Mouse (Mus musculus): ENCODE data around the gene Smap1. TPM values are rescaled to one million over a fixed set of nuclear protein-coding genes. Genes with fewer than 3 reads are reported as not detected.
"Not testable (repeated sequence)": the region's sequence is repeated elsewhere in the genome, so short reads cannot be mapped to it uniquely, and the experiment has no call there.

The Smap1 gene
- polyA plus RNA-seq (2015; fragmentation: Nextera tagmentation; extraction: Ambion mirVana): 127 and 131 TPM in 2 replicates

GRCm38 (mm10) chr1:23921711-23922529, at the start of gene Smap1:
Gene Smap1 (minus strand): TSS chr1:23922317.
- ATAC-seq (replicated peaks): peak; percentile 96
- Histone ChIP-seq H3K36me3 (replicated peaks) (no peaks in the 10 kb centered on the region), H3K4me3 (peak within 1 kb of the TSS; percentile 100), H3K9me3 (no peaks in the 10 kb centered on the region), H3K27ac (peak within 1 kb of the TSS; percentile 98), H3K4me2 (peak within 1 kb of the TSS; percentile 73), H3K4me1 (peaks cover 25% of the 10 kb centered on the region), H3K27me3 (replicated peaks) (no peaks in the 10 kb centered on the region), H3K9ac (peak within 1 kb of the TSS; percentile 98)
- WGBS: under 1% methylated on average over 98 of the region's 113 CpGs

GRCm38 (mm10) chr1:23971159-23971558, 49.0 kb upstream of the Smap1 start:
- not testable (repeated sequence) for H3K9me3 ChIP-seq; H3K4me3 ChIP-seq; H3K9ac ChIP-seq; H3K4me2 ChIP-seq; H3K4me1 ChIP-seq; ATAC-seq (replicated peaks); H3K27ac ChIP-seq; H3K27me3 ChIP-seq (replicated peaks); H3K36me3 ChIP-seq (replicated peaks)
- 95% methylated on average over 4 of the region's 4 CpGs for WGBS

- no peak overlapping the region for H3K4me3 ChIP-seq
- no peak overlapping the region for H3K4me2 ChIP-seq
- WGBS: 88% methylated on average over 9 of the region's 9 CpGs
- no peaks in the 10 kb centered on the region for H3K9me3 ChIP-seq
- no peaks in the 10 kb centered on the region for H3K36me3 ChIP-seq (replicated peaks)
- no peak overlapping the region for H3K27ac ChIP-seq
- H3K9ac ChIP-seq: no peak overlapping the region
- no peaks in the 10 kb centered on the region for H3K27me3 ChIP-seq (replicated peaks)
- no peaks in the 10 kb centered on the region for H3K4me1 ChIP-seq
- no peak for ATAC-seq (replicated peaks)
Observed at GRCm38 (mm10) chr1:23968027-23968725, 46.1 kb upstream of the Smap1 start.

- Histone ChIP-seq H3K4me1 (no peaks in the 10 kb centered on the region), H3K27ac (no peak overlapping the region), H3K36me3 (replicated peaks) (no peaks in the 10 kb centered on the region), H3K9ac (no peak overlapping the region), H3K9me3 (no peaks in the 10 kb centered on the region), H3K27me3 (replicated peaks) (no peaks in the 10 kb centered on the region), H3K4me2 (no peak overlapping the region), H3K4me3 (no peak overlapping the region)
- WGBS: 71% methylated on average over 1 of the region's 1 CpGs
- no peak for ATAC-seq (replicated peaks)
Observed at GRCm38 (mm10) chr1:23966226-23966625, 44.1 kb upstream of the Smap1 start.

GRCm38 (mm10) chr1:23959415-23959732, 37.3 kb upstream of the Smap1 start:
- Histone ChIP-seq H3K4me1 (peaks cover 2% of the 10 kb centered on the region; the same call in 1 of the 2 replicates), H3K4me2 (peak overlapping the region; percentile 26), H3K27ac (no peak overlapping the region), H3K9me3 (no peaks in the 10 kb centered on the region), H3K27me3 (replicated peaks) (no peaks in the 10 kb centered on the region), H3K9ac (no peak overlapping the region), H3K4me3 (no peak overlapping the region), H3K36me3 (replicated peaks) (no peaks in the 10 kb centered on the region)
- ATAC-seq (replicated peaks): peak; percentile 56; the same call in 1 of the 2 replicates
- WGBS: 14% methylated on average over 6 of the region's 6 CpGs

- Histone ChIP-seq H3K27me3 (replicated peaks) (no peaks in the 10 kb centered on the region), H3K27ac (no peak overlapping the region), H3K4me3 (no peak overlapping the region), H3K36me3 (replicated peaks) (no peaks in the 10 kb centered on the region), H3K4me1 (peaks cover 2% of the 10 kb centered on the region; the same call in 1 of the 2 replicates), H3K9ac (no peak overlapping the region), H3K4me2 (peak overlapping the region; percentile 26), H3K9me3 (no peaks in the 10 kb centered on the region)
- 0 out of 2 replicates have a peak, but pooled peaks have one; percentile 42 for ATAC-seq (replicated peaks)
- 16% methylated on average over 13 of the region's 13 CpGs for WGBS
Observed at GRCm38 (mm10) chr1:23958668-23959414, 36.7 kb upstream of the Smap1 start.

- Histone ChIP-seq H3K9me3 (no peaks in the 10 kb centered on the region), H3K4me2 (no peak overlapping the region), H3K9ac (no peak overlapping the region), H3K4me1 (peaks cover 2% of the 10 kb centered on the region; the same call in 1 of the 2 replicates), H3K4me3 (no peak overlapping the region), H3K27ac (no peak overlapping the region), H3K36me3 (replicated peaks) (no peaks in the 10 kb centered on the region), H3K27me3 (replicated peaks) (no peaks in the 10 kb centered on the region)
- ATAC-seq (replicated peaks): no peak
- 91% methylated on average over 6 of the region's 6 CpGs for WGBS
Observed at GRCm38 (mm10) chr1:23958101-23958500, 36.0 kb upstream of the Smap1 start.

GRCm38 (mm10) chr1:23955539-23955938, 33.4 kb upstream of the Smap1 start:
- WGBS: 95% methylated on average over 4 of the region's 4 CpGs
- no peak for ATAC-seq (replicated peaks)
- no peak overlapping the region for H3K4me2 ChIP-seq
- no peaks in the 10 kb centered on the region for H3K36me3 ChIP-seq (replicated peaks)
- H3K27ac ChIP-seq: no peak overlapping the region
- no peaks in the 10 kb centered on the region for H3K27me3 ChIP-seq (replicated peaks)
- H3K4me1 ChIP-seq: peaks cover 2% of the 10 kb centered on the region; the same call in 1 of the 2 replicates
- H3K9ac ChIP-seq: no peak overlapping the region
- H3K4me3 ChIP-seq: no peak overlapping the region
- H3K9me3 ChIP-seq: no peaks in the 10 kb centered on the region

- no peaks in the 10 kb centered on the region for H3K9me3 ChIP-seq
- H3K4me3 ChIP-seq: no peak overlapping the region
- H3K36me3 ChIP-seq (replicated peaks): no peaks in the 10 kb centered on the region
- H3K4me1 ChIP-seq: peaks cover 6% of the 10 kb centered on the region; the same call in 1 of the 2 replicates
- H3K9ac ChIP-seq: no peak overlapping the region
- H3K4me2 ChIP-seq: no peak overlapping the region
- no peaks in the 10 kb centered on the region for H3K27me3 ChIP-seq (replicated peaks)
- H3K27ac ChIP-seq: no peak overlapping the region
- no peak for ATAC-seq (replicated peaks)
- WGBS: 82% methylated on average over 13 of the region's 13 CpGs
Observed at GRCm38 (mm10) chr1:23953921-23954320, 31.8 kb upstream of the Smap1 start.

- H3K9ac ChIP-seq: no peak overlapping the region
- no peak for ATAC-seq (replicated peaks)
- H3K27ac ChIP-seq: no peak overlapping the region
- H3K36me3 ChIP-seq (replicated peaks): no peaks in the 10 kb centered on the region
- peak overlapping the region; percentile 15; the same call in 1 of the 2 replicates for H3K4me2 ChIP-seq
- WGBS: 48% methylated on average over 15 of the region's 15 CpGs
- H3K4me3 ChIP-seq: no peak overlapping the region
- peaks cover 12% of the 10 kb centered on the region for H3K4me1 ChIP-seq
- H3K27me3 ChIP-seq (replicated peaks): no peaks in the 10 kb centered on the region
- H3K9me3 ChIP-seq: no peaks in the 10 kb centered on the region
Observed at GRCm38 (mm10) chr1:23948778-23949699, 26.9 kb upstream of the Smap1 start.

GRCm38 (mm10) chr1:23948290-23948689, 26.2 kb upstream of the Smap1 start:
- peak overlapping the region; percentile 15; the same call in 1 of the 2 replicates for H3K4me2 ChIP-seq
- no peak overlapping the region for H3K27ac ChIP-seq
- H3K9me3 ChIP-seq: no peaks in the 10 kb centered on the region
- no peaks in the 10 kb centered on the region for H3K27me3 ChIP-seq (replicated peaks)
- no peak overlapping the region for H3K4me3 ChIP-seq
- H3K36me3 ChIP-seq (replicated peaks): no peaks in the 10 kb centered on the region
- ATAC-seq (replicated peaks): 0 out of 2 replicates have a peak, but pooled peaks have one; percentile 14
- peaks cover 12% of the 10 kb centered on the region for H3K4me1 ChIP-seq
- H3K9ac ChIP-seq: no peak overlapping the region
- WGBS: 34% methylated on average over 7 of the region's 7 CpGs

Measured in midbrain, embryonic 15.5 days (tissue).